Mouse (Mus musculus) brown adipose tissue, adult 24 weeks (tissue): ENCODE results near the gene Cdk19. TPM values are rescaled to one million over a fixed set of nuclear protein-coding genes. Genes with fewer than 3 reads are reported as not detected.

ENCODE experiments used
- H3K27ac ChIP-seq: fragments of 200-500 bp; replicated peaks from 2 replicates; pipeline ENCODE4 v1.5.1; 2012; ENCODE audit warnings: low read depth, mild to moderate bottlenecking, low read length
- H3K4me1 ChIP-seq: fragments of 200-500 bp; 2 replicates; pipeline ENCODE4 v1.6.1; 2012; ENCODE audit warnings: low read length, mixed read lengths; ENCODE audit not compliant: control insufficient read depth, insufficient read depth, insufficient read length
- H3K4me3 ChIP-seq: fragments of 200-500 bp; 2 replicates; pipeline ENCODE4 v1.5.1; 2012; ENCODE audit warnings: low read depth, mild to moderate bottlenecking, low read length, moderate library complexity; ENCODE audit not compliant: insufficient read depth
- polyA plus RNA-seq: library from polyadenylated mRNA; stranded (reverse); fragments of >200 nt; gene quantifications from 2 replicates; pipeline ENCODE4 v1.2.4, GENCODE M21; 2012; ENCODE audit not compliant: missing spikeins, insufficient read depth, insufficient read length

Gene Cdk19
- polyA plus RNA-seq, 1 experiment = 6.8 TPM

- H3K4me1 ChIP-seq = no peaks in the 10 kb centered on the region
- no peak overlapping the region for H3K27ac ChIP-seq
- H3K4me3 ChIP-seq = no peak overlapping the region
Observed at GRCm38 (mm10) chr10:40332864-40333263, 6.5 kb upstream of the Cdk19 start.

GRCm38 (mm10) chr10:40342036-40342435, 2.7 kb downstream of the Cdk19 start:
- no peaks in the 10 kb centered on the region for H3K4me1 ChIP-seq
- H3K4me3 ChIP-seq = no peak overlapping the region
- no peak overlapping the region for H3K27ac ChIP-seq

- Histone ChIP-seq H3K4me1 (no peaks in the 10 kb centered on the region), H3K27ac (no peak overlapping the region), H3K4me3 (no peak overlapping the region)
Observed at GRCm38 (mm10) chr10:40346776-40347403, 7.5 kb downstream of the Cdk19 start.

GRCm38 (mm10) chr10:40347461-40347954, 8.1 kb downstream of the Cdk19 start:
- Histone ChIP-seq H3K27ac (no peak overlapping the region), H3K4me3 (peak overlapping the region; percentile 5; the same call in 1 of the 2 replicates), H3K4me1 (no peaks in the 10 kb centered on the region)

- H3K4me3 ChIP-seq = peak overlapping the region; percentile 95
- H3K27ac ChIP-seq = peak overlapping the region; percentile 26
- no peaks in the 10 kb centered on the region for H3K4me1 ChIP-seq
Observed at GRCm38 (mm10) chr10:40348566-40349536, 9.5 kb downstream of the Cdk19 start.

- H3K4me3 ChIP-seq = peak overlapping the region; percentile 95
- H3K4me1 ChIP-seq = no peaks in the 10 kb centered on the region
- H3K27ac ChIP-seq = peak overlapping the region; percentile 33; the same call in 1 of the 2 replicates
Observed at GRCm38 (mm10) chr10:40349631-40350177, 10.3 kb downstream of the Cdk19 start.

GRCm38 (mm10) chr10:40350245-40350932, 11.0 kb downstream of the Cdk19 start:
- H3K4me1 ChIP-seq = no peaks in the 10 kb centered on the region
- no peak overlapping the region for H3K27ac ChIP-seq
- peak overlapping the region; percentile 95 for H3K4me3 ChIP-seq

GRCm38 (mm10) chr10:40351156-40351555, 11.8 kb downstream of the Cdk19 start:
- H3K27ac ChIP-seq = no peak overlapping the region
- H3K4me3 ChIP-seq = no peak overlapping the region
- no peaks in the 10 kb centered on the region for H3K4me1 ChIP-seq

GRCm38 (mm10) chr10:40354081-40354480, 14.7 kb downstream of the Cdk19 start:
- Histone ChIP-seq H3K4me3 (no peak overlapping the region), H3K27ac (no peak overlapping the region), H3K4me1 (no peaks in the 10 kb centered on the region)

- H3K4me1 ChIP-seq = no peaks in the 10 kb centered on the region
- H3K4me3 ChIP-seq = no peak overlapping the region
- no peak overlapping the region for H3K27ac ChIP-seq
Observed at GRCm38 (mm10) chr10:40354556-40354955, 15.2 kb downstream of the Cdk19 start.

GRCm38 (mm10) chr10:40358166-40358565, 18.8 kb downstream of the Cdk19 start:
- no peak overlapping the region for H3K4me3 ChIP-seq
- no peaks in the 10 kb centered on the region for H3K4me1 ChIP-seq
- no peak overlapping the region for H3K27ac ChIP-seq

GRCm38 (mm10) chr10:40359131-40359530, 19.8 kb downstream of the Cdk19 start:
- H3K27ac ChIP-seq = no peak overlapping the region
- no peak overlapping the region for H3K4me3 ChIP-seq
- H3K4me1 ChIP-seq = peaks cover 2% of the 10 kb centered on the region; the same call in 1 of the 2 replicates

GRCm38 (mm10) chr10:40363004-40363403, 23.6 kb downstream of the Cdk19 start:
- peaks cover 2% of the 10 kb centered on the region for H3K4me1 ChIP-seq
- H3K27ac ChIP-seq = no peak overlapping the region
- no peak overlapping the region for H3K4me3 ChIP-seq

- H3K4me1 ChIP-seq = peaks cover 2% of the 10 kb centered on the region
- H3K27ac ChIP-seq = no peak overlapping the region
- no peak overlapping the region for H3K4me3 ChIP-seq
Observed at GRCm38 (mm10) chr10:40364642-40365361, 25.4 kb downstream of the Cdk19 start.
